Mouse (Mus musculus) mouse embryonic stem cell (cell line): ENCODE measurements around the gene Olfr1377.
"Not testable (repeated sequence)": the region's sequence is repeated elsewhere in the genome, so short reads cannot be mapped to it uniquely, and the experiment has no call there.

ENCODE experiments used
- in situ Hi-C, 2 experiments: fragments of 300-500 bp; cut with MboI; formaldehyde crosslinking; loops; 1 replicate in 1 of 2; 3 replicates in 1 of 2; pipeline ENCODE4 v1.14.3; 2019 to 2020; ENCODE audit warnings: low sequenced_read_pairs in 2 of 2, low pct_unique_long_range_greater_than_20kb in 1 of 2, mixed read lengths in 1 of 2; ENCODE audit not compliant: unreplicated experiment in 1 of 2

Gene Olfr1377

GRCm38 (mm10) chr11:50981667-50982066, at the start of gene Olfr1377:
Gene Olfr1377, plus strand, starts transcription at chr11:50981967.
- in situ Hi-C loops, result no loop called here

DNA sequence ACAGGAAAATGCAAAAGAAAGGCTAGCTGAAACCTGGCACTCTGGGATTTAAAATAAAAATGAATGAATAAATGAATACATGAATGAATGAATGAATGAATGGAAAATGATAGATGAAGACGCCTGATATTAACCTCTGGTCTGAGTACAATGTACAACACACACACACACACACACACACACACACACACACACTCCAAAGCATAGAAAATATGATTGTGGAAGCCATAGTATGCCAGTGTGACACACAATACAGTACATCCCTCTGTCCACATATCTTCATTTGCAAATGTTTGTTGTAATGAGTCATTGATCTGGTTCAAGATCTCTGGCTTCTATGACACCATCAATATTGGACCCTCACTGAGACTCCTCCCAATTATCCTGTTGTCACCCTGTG, 49.7 kb upstream of the Olfr1377 start:
- in situ Hi-C loops, result loop anchor here (25.0 kb wide), 2 partner anchors 330 to 605 kb away; partner anchors contain the start of genes BC049762 (in 1 of the 2) and Clk4 (in 1 of the 2)

- in situ Hi-C loops, result loop anchor here (25.0 kb wide), 2 partner anchors 324 to 599 kb away; partner anchors contain the start of genes BC049762 (in 1 of the 2) and Clk4 (in 1 of the 2)
These were observed 43.3 kb upstream of the Olfr1377 start for GRCm38 (mm10) chr11:50938435-50938834.

GRCm38 (mm10) chr11:50939621-50940366, 42.0 kb upstream of the Olfr1377 start:
- in situ Hi-C loops, result loop anchor here (5.0 to 25.0 kb wide), 4 partner anchors 113 to 598 kb away; partner anchors contain the start of genes BC049762 (in 1 of the 2), Clk4 (in 1 of the 2) and Zfp354a (in 1 of the 2)

DNA sequence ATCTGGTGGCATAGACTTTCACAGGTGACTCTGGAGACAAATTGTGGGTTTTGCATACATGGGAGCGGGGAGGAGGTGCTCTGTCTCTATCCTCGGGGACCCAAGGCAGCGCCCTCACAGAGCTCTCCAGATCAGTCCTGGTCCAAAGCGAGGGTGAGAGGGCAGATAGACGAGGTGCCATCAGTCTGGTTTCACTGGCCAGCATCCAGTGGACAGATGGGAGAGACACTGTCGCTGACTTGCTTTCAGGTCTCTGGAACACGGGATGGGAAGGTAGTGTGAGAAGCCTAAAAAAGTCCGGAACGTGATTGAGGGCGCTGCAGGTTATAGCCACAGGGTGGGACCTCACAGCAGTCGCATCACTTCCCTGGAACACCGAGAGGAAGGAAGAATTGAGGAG, 39.4 kb upstream of the Olfr1377 start:
- in situ Hi-C loops, result loop anchor here (5.0 to 25.0 kb wide), 4 partner anchors 110 to 595 kb away; partner anchors contain the start of genes BC049762 (in 1 of the 2), Clk4 (in 1 of the 2) and Zfp354a (in 1 of the 2)

DNA sequence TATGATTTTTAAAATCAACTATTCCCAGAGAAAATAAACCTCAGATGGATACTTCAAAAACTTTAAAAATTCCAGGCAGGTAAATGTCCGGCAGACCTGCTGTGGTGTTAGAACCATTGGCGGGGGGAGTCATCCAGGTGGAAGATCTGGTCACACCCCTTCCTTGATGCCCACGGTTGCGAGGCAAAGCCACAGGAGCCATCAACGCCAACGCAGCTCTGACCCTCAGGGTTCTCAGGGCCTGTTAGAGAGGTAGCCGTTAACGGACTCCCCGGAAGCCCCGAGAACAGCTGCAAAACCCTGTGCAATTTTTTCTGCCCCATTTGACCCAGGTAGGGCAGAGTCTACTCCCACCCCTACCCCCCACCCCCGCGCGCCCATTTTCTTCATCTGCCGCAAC, 38.3 kb upstream of the Olfr1377 start, which contains the start of gene 4933414I15Rik:
Gene 4933414I15Rik, minus strand, starts transcription at position 260 of the 400 bp plus-strand sequence.
- in situ Hi-C loops, result loop anchor here (5.0 to 25.0 kb wide), 4 partner anchors 109 to 594 kb away; partner anchors contain the start of genes BC049762 (in 1 of the 2), Clk4 (in 1 of the 2) and Zfp354a (in 1 of the 2)

DNA sequence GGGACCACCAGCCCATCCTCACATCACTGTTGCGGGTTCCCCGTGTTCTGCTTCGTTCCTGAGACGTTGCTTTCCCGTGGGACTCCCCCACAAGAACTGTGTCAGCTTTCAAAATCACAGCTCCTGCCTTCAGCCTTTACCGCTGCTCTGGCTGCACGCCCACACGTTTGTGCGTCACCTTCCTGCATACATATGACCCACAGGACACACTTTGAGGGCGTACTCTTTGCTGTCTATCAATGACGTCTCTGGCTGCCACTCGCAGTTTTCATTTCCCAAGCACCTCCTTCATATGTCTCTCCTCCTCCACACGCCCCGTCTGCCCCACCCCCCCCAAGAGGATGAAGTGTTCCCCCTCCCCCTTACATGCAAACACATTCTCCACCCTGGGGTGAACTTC, 29.5 kb upstream of the Olfr1377 start:
- in situ Hi-C loops, result no loop called here

GRCm38 (mm10) chr11:50953665-50954064, 28.1 kb upstream of the Olfr1377 start, which contains the start of gene Prop1:
Gene Prop1, minus strand, starts transcription at chr11:50953765.
- in situ Hi-C loops, result no loop called here

- in situ Hi-C loops, result no loop called here
These were observed 16.9 kb upstream of the Olfr1377 start for GRCm38 (mm10) chr11:50964886-50965285.

GRCm38 (mm10) chr11:50966230-50966629, 15.5 kb upstream of the Olfr1377 start, which contains the start of gene Olfr1378:
Gene Olfr1378, plus strand, starts transcription at chr11:50966530.
- in situ Hi-C loops, result no loop called here

DNA sequence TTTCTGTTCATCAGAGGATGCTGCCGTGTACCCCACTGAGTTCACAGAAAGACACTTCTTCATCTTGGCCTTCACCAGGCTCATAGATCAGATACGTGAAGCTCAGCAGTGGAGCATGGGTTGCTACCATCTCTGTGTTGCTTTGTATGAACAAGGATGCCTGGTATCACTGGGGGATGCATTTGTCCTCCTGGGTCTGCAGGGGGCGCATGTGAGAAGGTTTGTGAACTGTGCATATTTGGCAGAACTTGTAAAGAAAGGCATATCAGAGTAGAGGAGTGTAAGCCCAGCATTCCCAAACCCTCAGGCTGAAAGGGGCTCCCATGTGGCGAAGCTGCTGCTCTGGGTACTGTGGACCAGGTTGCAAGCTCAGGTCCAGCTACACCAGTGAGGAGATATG, 4.6 kb upstream of the Olfr1377 start:
- in situ Hi-C loops, result no loop called here

DNA sequence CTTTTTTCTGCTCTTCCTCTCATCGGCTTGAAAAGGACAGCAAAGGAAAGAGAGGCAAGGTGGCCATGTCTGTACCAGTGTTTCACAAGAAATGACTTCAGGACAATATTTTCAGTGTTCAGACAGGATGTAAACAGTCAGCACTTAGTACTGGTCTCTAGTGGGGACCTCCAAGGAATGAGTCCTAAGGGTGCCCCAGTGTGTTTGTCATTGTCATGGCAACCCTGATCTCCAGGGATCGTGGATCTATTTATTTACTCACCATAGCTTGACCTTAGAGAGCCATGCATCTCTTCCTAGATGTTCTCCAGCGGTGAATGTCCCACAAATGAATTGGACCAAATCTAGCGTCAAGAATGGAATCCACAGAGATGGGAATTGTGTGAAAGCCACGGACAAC, 21.5 kb downstream of the Olfr1377 start, which contains the start of gene Olfr51:
Gene Olfr51, plus strand, starts transcription at position 301 of the 400 bp plus-strand sequence.
- in situ Hi-C loops, result no loop called here

- in situ Hi-C loops, result no loop called here
These were observed 30.1 kb downstream of the Olfr1377 start for GRCm38 (mm10) chr11:51011821-51012220.

DNA sequence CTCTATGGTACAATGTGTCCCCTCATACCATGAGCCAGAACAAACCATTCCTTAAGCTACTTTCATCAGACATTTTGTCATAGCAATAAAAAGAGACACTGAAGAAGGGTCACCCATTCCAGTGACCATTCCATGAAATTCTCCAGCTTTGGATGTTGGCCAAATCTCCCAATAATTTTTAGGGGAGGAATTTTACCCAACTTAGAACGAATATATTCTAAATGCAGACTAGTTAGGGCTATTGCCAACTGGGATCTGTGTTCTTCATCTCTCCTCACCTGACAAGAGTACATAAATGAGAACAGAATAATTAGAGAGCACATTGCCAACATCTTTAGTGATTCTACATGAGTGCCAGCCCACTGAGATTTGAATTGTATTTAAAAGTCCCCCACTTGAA, 32.2 kb downstream of the Olfr1377 start, which contains the start of gene Olfr54:
Gene Olfr54, plus strand, starts transcription at position 301 of the 400 bp plus-strand sequence.
- in situ Hi-C loops, result no loop called here

DNA sequence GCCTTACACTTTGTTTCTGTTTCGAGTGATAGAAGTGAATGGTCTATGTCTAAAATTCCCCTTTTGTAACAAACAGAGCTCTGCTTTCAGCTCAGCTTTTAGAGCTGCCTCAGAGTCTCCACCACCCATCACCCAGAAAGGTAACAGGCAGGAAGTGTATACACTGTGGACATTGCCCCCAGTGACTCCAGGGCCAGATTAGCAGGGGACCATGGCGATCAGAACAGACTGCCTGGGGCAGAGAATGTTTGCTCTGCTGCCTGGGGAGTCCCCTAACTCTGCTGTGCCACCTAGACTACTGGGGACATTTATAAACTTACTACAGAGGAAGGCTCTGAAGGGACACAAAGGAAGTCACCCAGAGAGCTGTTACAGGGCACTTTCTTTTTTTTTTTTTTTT, 34.6 kb downstream of the Olfr1377 start:
- in situ Hi-C loops, result no loop called here

DNA sequence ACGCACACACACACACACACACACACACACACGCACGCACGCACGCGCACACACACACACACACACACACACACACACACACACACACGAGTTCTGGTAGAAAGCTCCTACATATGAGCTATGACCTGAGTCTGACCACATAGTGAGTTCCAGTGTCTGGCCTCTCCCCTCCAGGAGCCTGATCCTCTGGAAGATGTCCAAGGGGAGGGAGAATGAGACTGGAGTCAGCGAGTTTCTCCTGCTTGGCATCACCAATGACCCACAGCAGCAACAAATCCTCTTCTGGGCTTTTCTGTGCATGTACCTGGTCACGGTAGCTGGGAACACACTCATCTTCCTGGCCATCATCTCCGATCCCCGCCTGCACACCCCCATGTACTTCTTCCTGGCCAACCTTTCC, 45.0 kb downstream of the Olfr1377 start:
- in situ Hi-C loops, result not testable (repeated sequence)

DNA sequence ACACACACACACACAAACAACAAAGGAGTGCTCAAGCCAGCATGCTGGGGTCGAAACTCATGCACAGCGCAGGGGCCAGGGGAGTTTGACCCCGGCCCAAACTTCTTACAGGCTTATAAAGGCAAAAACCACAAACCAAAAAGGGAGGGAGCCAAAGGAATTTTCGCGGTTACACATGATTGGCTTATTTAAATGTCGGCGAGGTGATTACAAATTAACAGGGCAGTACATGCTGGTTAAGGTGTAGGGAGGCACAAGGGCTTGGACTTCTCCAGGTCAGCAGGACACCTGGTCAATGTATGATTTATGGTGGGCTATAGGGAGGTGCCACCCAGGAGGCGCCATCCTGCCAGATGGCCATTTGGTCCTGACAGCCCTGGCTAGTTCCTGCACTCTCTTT, 47.6 kb downstream of the Olfr1377 start:
- in situ Hi-C loops, result not testable (repeated sequence)

- in situ Hi-C loops, result no loop called here
These were observed 48.5 kb downstream of the Olfr1377 start for GRCm38 (mm10) chr11:51030225-51030624.

- in situ Hi-C loops, result no loop called here
These were observed 51.1 kb downstream of the Olfr1377 start for GRCm38 (mm10) chr11:51032851-51033250.
